Mouse (Mus musculus) left cerebral cortex, postnatal 36 days (tissue): ENCODE results near the gene Ceacam5. TPM values are rescaled to one million over a fixed set of nuclear protein-coding genes. Genes with fewer than 3 reads are reported as not detected.

Experiments
- DNase-seq, 2 experiments: peaks; one replicate each; pipeline ENCODE4 v3.0.0; 2021 to 2022; ENCODE audit warnings: low spot score in 2 of 2, mixed read lengths in 1 of 2
- intact Hi-C: fragments of 180-260 bp; cut with DNase I; formaldehyde crosslinking; loops from one replicate; pipeline ENCODE4 v1.15.1; 2025
- total RNA-seq, 2 experiments: library from RNA; stranded (reverse); gene quantifications; 2 replicates each; pipeline ENCODE4 v1.2.3; 2021

The Ceacam5 gene
- not detected for total RNA-seq

DNA sequence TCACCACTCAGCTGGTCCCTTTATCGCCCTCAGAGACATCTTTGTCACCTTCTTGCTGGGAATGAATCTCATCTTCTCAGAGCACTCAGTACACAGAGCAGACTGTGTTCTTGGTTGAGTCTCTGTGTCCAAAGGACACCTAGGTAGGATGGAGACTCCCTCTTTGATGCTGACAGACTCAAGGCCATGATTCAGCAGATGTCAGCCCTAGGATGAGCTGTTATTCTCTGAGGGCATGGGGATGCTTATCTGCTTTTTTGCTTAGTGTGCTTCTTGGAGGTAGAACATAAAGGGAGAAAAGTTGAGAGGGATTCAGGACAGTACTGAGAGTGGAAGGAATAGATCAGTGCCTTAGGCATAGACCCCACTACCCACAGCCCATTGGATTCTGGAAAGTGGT, at the start of gene Ceacam5:
TSS of gene Ceacam5 (plus strand) at position 301 of the 400 bp plus-strand sequence.
- no peak for DNase-seq
- intact Hi-C loops: no loop called here

Other genes with a start within 250 kb of the Ceacam5 start
- not detected for gene Ceacam14, start 99.4 kb downstream of the Ceacam5 start, total RNA-seq
- not detected for gene Gm5155, start 158.5 kb downstream of the Ceacam5 start, total RNA-seq